Mouse (Mus musculus) liver, embryonic 14.5 days (tissue): ENCODE measurements around the gene Cpb1.

Experiments used
- CTCF ChIP-seq: IDR thresholded peaks from 2 replicates; pipeline ENCODE4 v1.5.1; 2016; ENCODE audit warnings: antibody characterized with exemption, low read depth, control low read depth
- EP300 ChIP-seq: IDR thresholded peaks from 2 replicates; pipeline ENCODE4 v1.6.1; 2016; ENCODE audit warnings: antibody characterized with exemption, low read depth

DNA sequence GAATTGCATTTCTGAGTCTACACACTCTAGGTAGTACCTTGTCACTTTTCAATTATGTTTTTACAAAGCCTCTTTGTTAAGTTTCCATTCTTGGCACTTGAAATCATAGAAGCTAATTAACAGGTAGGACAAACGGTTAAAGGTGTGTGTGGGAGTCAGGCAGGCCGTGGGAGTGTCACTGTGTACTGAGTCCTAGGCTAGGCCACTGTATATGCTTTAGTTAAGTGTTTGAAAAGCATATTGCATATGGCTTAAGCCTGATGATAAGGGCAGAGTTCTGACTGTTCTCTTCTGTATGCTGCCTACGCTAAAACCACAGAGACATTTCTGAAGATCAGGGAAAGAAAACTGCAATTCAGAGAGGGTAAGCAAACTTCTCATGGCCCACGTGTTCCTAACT, 31.7 kb upstream of the Cpb1 start:
- TF ChIP-seq CTCF (no peak), EP300 (no peak)
